Mouse (Mus musculus) limb, embryonic 10.5 days (tissue): ENCODE measurements at regions not wholly inside any gene's neighbourhood (a gene's known extent, or its start where the extent isn't known, plus 50 kb on each side); places are given as distances from the start of the nearest gene placed in this dataset.

Experiments
- DNase-seq: peaks from one replicate; pipeline ENCODE4 v3.0.0-alpha.2; 2017; ENCODE audit warnings: low spot score
- H3K27ac ChIP-seq: fragments of 300-500 bp; sonication (generic); 2 replicates; pipeline ENCODE4 v1.5.1; 2016; ENCODE audit warnings: mild to moderate bottlenecking
- H3K27me3 ChIP-seq: fragments of 300-500 bp; sonication (generic); 2 replicates; pipeline ENCODE4 v1.6.1; 2016; ENCODE audit warnings: low read depth, mild to moderate bottlenecking; ENCODE audit not compliant: poor library complexity, severe bottlenecking
- H3K36me3 ChIP-seq: fragments of 300-500 bp; sonication (generic); 2 replicates; pipeline ENCODE4 v1.6.1; 2016; ENCODE audit warnings: mild to moderate bottlenecking, moderate library complexity
- H3K4me1 ChIP-seq: fragments of 300-500 bp; sonication (generic); 2 replicates; pipeline ENCODE4 v1.6.1; 2016
- H3K4me3 ChIP-seq: fragments of 300-500 bp; sonication (generic); 2 replicates; pipeline ENCODE4 v1.5.1; 2016; ENCODE audit warnings: mild to moderate bottlenecking, moderate library complexity
- H3K9me3 ChIP-seq: fragments of 300-500 bp; sonication (generic); replicated peaks from 2 replicates; pipeline ENCODE4 v1.6.1; 2016; ENCODE audit warnings: mild to moderate bottlenecking
- WGBS: fragments of 180-500 bp; shearing (Covaris S2); methylation state at CpG from one replicate; pipeline ENCODE4 v1.1.7; 2016; 5-methylcytosine and 5-hydroxymethylcytosine counted together

DNA sequence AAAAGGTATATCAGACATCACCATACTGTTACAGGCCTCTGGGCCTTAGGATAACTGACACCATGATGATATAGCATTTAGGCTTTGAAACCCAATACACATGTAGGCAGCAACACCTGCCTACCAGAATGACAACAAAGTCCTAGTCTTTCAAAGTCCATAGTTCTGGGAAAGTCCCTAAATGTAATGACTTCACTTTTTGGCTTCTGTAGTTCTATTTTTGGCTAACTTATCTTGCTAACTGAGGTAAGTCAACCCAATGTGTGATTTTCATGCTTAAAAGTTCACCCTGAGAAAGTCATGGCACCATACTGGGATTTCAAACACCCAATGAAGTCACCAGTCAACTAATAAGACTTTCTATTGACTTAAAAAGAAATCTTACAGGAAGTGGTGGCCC, 485.8 kb upstream of the Fam174a start:
- no peaks in the 10 kb centered on the region for H3K27me3 ChIP-seq
- H3K27ac ChIP-seq, result no peak overlapping the region
- DNase-seq, result no peak
- no peaks in the 10 kb centered on the region for H3K4me1 ChIP-seq
- no peaks in the 10 kb centered on the region for H3K36me3 ChIP-seq
- H3K4me3 ChIP-seq, result no peak overlapping the region
- no peaks in the 10 kb centered on the region for H3K9me3 ChIP-seq

DNA sequence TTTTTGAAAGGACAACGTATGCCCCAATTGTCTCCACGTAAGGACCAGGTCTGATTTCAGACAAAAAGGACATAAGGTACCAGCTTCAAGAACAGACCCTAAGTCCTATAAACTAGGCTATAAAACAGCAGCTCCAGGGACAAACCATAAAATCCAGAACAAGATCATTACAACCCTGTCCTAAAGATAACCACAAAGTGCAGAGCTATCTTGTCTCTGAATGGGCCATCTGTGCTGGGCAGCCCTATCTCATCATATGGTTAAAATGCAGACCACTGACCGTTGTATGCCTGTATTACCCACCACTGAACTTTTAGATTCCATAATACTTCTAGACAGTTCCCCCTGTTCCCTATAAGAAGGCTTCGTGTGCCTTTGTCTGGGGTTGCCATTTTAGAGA, 477.4 kb upstream of the Fam174a start:
- no peaks in the 10 kb centered on the region for H3K4me1 ChIP-seq
- no peaks in the 10 kb centered on the region for H3K9me3 ChIP-seq
- DNase-seq, result no peak
- WGBS, result 82% methylated on average over 4 of the region's 4 CpGs
- H3K27ac ChIP-seq, result no peak overlapping the region
- H3K27me3 ChIP-seq, result no peaks in the 10 kb centered on the region
- H3K4me3 ChIP-seq, result no peak overlapping the region
- no peaks in the 10 kb centered on the region for H3K36me3 ChIP-seq

DNA sequence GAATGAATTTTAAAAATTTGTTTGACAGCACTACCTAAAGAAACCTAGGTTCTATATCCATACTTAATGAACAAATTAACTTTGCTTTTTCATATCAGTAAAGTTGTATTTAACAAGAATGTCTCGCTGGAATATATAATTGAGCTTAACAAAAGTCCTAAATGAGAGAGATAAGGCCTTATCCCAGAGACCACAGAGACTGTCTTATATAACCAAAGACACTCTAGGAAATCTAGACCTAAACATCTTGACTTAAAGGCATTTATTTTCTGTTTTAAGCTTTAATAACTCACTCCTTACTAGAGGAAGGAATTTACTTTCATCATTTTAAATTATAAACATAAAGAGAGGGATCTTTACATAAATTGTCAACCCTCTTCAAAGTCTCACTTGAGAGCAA, 461.9 kb upstream of the Fam174a start:
- DNase-seq, result no peak
- no peak overlapping the region for H3K27ac ChIP-seq
- H3K4me3 ChIP-seq, result no peak overlapping the region
- no peaks in the 10 kb centered on the region for H3K4me1 ChIP-seq
- no peaks in the 10 kb centered on the region for H3K27me3 ChIP-seq
- WGBS, result 82% methylated on average over 1 of the region's 1 CpGs
- H3K36me3 ChIP-seq, result no peaks in the 10 kb centered on the region
- no peaks in the 10 kb centered on the region for H3K9me3 ChIP-seq

DNA sequence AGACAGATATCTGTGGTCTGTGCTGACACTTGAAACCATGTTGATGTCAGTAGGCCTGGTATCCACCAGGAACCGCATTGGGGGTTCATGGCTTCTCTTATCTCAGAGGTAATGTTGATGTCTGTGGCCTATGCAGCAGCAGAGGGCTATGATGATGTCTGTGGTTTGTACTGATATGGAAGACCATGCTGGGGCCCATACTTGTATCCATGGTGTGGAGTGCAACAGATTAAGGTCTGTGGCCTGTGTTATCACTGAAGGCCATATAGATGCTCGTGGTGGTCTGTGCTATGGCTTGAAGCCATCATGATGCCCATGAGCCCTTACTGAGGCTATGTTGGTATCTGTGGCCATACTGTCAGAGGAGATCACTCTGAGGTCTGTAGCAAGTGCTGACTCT, 455.0 kb upstream of the Fam174a start:
- no peaks in the 10 kb centered on the region for H3K9me3 ChIP-seq
- WGBS, result 88% methylated on average over 2 of the region's 2 CpGs
- H3K36me3 ChIP-seq, result no peaks in the 10 kb centered on the region
- no peaks in the 10 kb centered on the region for H3K27me3 ChIP-seq
- DNase-seq, result no peak
- no peak overlapping the region for H3K4me3 ChIP-seq
- no peaks in the 10 kb centered on the region for H3K4me1 ChIP-seq
- no peak overlapping the region for H3K27ac ChIP-seq

DNA sequence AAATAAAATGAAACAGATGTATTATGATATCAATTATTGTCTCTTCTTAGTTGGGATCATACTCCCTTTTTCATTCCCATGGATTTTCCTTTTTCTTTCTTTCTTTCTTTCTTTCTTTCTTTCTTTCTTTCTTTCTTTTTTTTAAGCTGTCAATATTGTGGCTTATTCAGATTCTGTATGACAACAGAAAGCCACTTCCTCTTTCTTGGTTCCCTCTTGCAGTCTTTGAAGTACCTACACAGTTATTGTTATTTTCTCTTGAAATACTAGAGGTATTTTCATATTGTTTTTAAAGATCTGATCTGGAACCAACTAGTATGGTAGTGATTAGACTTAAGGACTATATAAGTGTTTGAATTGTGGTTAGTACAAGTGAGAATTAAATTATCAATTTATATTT, 444.6 kb upstream of the Fam174a start:
- Histone ChIP-seq H3K36me3 (no peaks in the 10 kb centered on the region), H3K9me3 (no peaks in the 10 kb centered on the region), H3K27ac (no peak overlapping the region), H3K27me3 (no peaks in the 10 kb centered on the region), H3K4me3 (no peak overlapping the region), H3K4me1 (no peaks in the 10 kb centered on the region)
- DNase-seq, result no peak

DNA sequence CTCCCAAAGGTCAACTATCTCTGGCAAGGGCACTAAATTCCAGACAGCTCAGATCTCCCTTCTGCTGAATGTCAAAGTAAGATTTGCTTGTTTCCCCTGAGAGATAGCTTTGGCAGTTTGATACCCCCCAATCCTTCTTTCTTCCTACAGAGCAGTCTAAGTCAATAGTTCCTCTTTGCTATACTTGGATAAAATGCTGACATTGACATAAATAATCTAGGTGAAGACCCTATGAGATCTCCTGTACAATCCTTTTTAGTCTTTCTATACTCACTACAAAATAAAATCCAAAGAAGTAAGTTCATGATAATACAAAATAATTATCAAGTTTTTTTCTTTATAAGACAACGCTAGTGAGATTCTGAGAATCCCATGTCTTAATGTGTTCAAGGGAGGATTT, 432.9 kb upstream of the Fam174a start:
- Histone ChIP-seq H3K36me3 (no peaks in the 10 kb centered on the region), H3K27ac (no peak overlapping the region), H3K9me3 (no peaks in the 10 kb centered on the region), H3K4me1 (no peaks in the 10 kb centered on the region), H3K27me3 (no peaks in the 10 kb centered on the region), H3K4me3 (no peak overlapping the region)
- 95% methylated on average over 1 of the region's 1 CpGs for WGBS
- no peak for DNase-seq

DNA sequence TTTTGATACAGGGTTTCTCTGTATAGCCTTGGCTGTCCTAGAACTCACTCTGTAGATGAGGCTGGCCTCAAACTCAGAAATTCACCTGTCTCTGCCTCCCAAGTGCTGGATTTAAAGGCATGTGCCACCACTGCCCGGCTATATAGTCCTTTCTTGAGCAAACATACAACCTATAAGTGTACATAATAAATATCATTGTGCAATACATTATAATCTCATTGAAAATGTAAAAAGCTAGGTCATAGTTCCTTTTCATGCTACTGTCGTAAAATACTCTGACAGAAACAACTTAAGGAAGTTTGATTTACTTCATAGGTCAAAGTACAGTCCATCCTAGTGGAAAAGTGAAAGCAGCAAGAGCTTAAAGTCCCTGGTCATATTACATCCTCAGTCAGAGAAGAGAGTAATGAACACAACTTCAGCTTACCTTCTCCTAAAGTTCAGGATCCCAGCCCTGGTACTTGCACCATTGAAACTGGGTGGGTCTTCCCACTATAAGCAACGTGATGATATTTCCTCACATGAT, 408.4 kb upstream of the Fam174a start:
- Histone ChIP-seq H3K27ac (no peak overlapping the region), H3K4me1 (no peaks in the 10 kb centered on the region), H3K27me3 (no peaks in the 10 kb centered on the region), H3K36me3 (no peaks in the 10 kb centered on the region), H3K4me3 (no peak overlapping the region), H3K9me3 (no peaks in the 10 kb centered on the region)
- WGBS, result 86% methylated on average over 3 of the region's 3 CpGs
- no peak for DNase-seq

DNA sequence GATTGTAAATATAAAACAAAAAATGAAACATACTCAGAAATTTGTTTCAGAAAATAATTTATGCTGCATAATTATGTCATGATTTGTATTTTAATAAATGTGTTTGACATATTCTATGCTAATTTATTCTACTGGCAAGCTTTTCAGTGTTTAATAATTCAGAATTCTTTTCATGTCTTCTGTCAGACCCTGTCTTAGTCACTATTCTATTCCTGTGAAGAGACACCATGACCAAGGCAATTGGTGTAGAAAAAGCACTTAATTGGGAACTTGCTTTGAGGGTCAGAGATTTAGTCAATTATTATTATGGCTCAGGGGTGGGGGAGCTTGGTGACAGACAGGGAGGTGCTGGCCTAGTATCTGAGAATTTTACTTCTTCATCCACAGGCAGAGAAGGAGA, 402.6 kb upstream of the Fam174a start:
- Histone ChIP-seq H3K9me3 (no peaks in the 10 kb centered on the region), H3K36me3 (no peaks in the 10 kb centered on the region), H3K27me3 (no peaks in the 10 kb centered on the region), H3K27ac (no peak overlapping the region), H3K4me3 (no peak overlapping the region), H3K4me1 (no peaks in the 10 kb centered on the region)
- DNase-seq, result no peak
